Mouse (Mus musculus) kidney, adult 2 months (tissue): ENCODE measurements at regions not wholly inside any gene's neighbourhood (a gene's known extent, or its start where the extent isn't known, plus 50 kb on each side); places are given as distances from the start of the nearest gene placed in this dataset.

ENCODE experiments used
- DNase-seq: peaks from one replicate; pipeline ENCODE4 v3.0.0; 2021
- H3K27ac ChIP-seq: fragments of 200-500 bp; 2 replicates; pipeline ENCODE4 v1.5.1; 2012; ENCODE audit warnings: low read depth, low read length, control low read depth, inconsistent platforms; ENCODE audit not compliant: insufficient read depth
- H3K27me3 ChIP-seq: fragments of 200-500 bp; replicated peaks from 2 replicates; pipeline ENCODE4 v1.6.1; 2012; ENCODE audit warnings: mild to moderate bottlenecking, moderate library complexity, low read length, inconsistent platforms; ENCODE audit not compliant: control insufficient read depth, insufficient read depth
- H3K36me3 ChIP-seq: fragments of 200-500 bp; 2 replicates; pipeline ENCODE4 v1.6.1; 2012; ENCODE audit warnings: mild to moderate bottlenecking, moderate library complexity, low read length, inconsistent platforms; ENCODE audit not compliant: control insufficient read depth, insufficient read depth
- H3K4me1 ChIP-seq: fragments of 200-500 bp; 2 replicates; pipeline ENCODE4 v1.6.1; 2011; ENCODE audit warnings: low read length; ENCODE audit not compliant: control insufficient read depth, insufficient read depth
- H3K4me3 ChIP-seq: fragments of 200-500 bp; 2 replicates; pipeline ENCODE4 v1.5.1; 2011; ENCODE audit warnings: mild to moderate bottlenecking, low read depth, low read length, control low read depth; ENCODE audit not compliant: insufficient read depth
- CTCF ChIP-seq: fragments of 200-500 bp; conservative IDR thresholded peaks from 2 replicates; pipeline ENCODE4 v1.5.1; 2011; ENCODE audit warnings: low read depth, mild to moderate bottlenecking, control low read depth, low read length, moderate library complexity, mixed read lengths; ENCODE audit not compliant: insufficient read depth, insufficient read length
- POLR2A ChIP-seq: fragments of 200-500 bp; IDR thresholded peaks from one replicate; pipeline ENCODE4 v1.6.1; 2011; ENCODE audit warnings: low read depth, low read length, control low read depth
- WGBS: fragments of 180-500 bp; shearing (Covaris S2); methylation state at CpG from one replicate; pipeline ENCODE4 v1.1.7; 2018; 5-methylcytosine and 5-hydroxymethylcytosine counted together

DNA sequence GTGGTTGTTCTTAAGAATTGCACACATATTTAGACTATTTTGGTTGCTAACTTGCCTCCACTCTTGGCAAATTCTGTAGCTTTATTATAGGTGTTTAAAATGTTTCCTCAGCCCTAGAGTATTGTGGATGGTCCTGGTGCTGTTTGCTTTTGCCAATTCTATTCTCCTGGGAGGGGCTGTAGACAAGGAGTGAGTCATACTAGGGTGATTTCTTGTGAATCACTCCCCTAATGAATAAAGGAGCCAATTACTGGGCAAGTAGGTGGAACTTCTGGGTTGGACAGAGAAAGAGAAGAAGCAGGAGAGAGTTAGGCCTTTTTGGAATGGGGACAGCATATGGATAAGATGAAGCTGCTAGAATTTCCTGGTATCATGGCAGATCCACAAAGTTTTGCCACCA is 541.6 kb upstream of the A830018L16Rik start:
- DNase-seq, result no peak
- Histone ChIP-seq H3K36me3 (no peaks in the 10 kb centered on the region), H3K4me1 (no peaks in the 10 kb centered on the region), H3K27me3 (no peaks in the 10 kb centered on the region), H3K27ac (no peak overlapping the region), H3K4me3 (no peak overlapping the region)
- TF ChIP-seq CTCF (no peak), POLR2A (no peak)

DNA sequence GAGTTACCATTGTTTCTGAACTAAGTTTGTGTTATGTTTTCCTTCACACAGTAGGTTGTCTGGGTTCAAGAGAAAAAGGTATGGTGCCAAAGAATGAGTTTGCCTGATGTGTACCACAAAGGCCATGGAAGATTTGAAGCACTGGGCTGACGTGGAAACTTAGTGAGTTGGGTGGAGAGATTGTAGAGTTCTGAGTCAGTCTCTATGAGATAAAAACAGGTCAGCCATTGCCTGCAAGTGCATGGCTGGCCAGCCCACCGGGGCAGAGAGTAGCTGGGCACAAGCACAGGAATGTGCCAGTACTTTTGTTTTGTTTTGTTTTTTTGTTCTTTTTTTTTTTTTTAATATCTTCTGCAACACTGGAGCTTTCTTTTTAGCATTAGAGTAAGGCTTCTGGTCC is 541.2 kb upstream of the A830018L16Rik start:
- no peaks in the 10 kb centered on the region for H3K4me1 ChIP-seq
- H3K27me3 ChIP-seq, result no peaks in the 10 kb centered on the region
- no peaks in the 10 kb centered on the region for H3K36me3 ChIP-seq
- TF ChIP-seq CTCF, result no peak
- no peak for TF ChIP-seq POLR2A
- H3K4me3 ChIP-seq, result no peak overlapping the region
- no peak overlapping the region for H3K27ac ChIP-seq
- WGBS, result 69% methylated on average over 2 of the region's 2 CpGs
- DNase-seq, result no peak

DNA sequence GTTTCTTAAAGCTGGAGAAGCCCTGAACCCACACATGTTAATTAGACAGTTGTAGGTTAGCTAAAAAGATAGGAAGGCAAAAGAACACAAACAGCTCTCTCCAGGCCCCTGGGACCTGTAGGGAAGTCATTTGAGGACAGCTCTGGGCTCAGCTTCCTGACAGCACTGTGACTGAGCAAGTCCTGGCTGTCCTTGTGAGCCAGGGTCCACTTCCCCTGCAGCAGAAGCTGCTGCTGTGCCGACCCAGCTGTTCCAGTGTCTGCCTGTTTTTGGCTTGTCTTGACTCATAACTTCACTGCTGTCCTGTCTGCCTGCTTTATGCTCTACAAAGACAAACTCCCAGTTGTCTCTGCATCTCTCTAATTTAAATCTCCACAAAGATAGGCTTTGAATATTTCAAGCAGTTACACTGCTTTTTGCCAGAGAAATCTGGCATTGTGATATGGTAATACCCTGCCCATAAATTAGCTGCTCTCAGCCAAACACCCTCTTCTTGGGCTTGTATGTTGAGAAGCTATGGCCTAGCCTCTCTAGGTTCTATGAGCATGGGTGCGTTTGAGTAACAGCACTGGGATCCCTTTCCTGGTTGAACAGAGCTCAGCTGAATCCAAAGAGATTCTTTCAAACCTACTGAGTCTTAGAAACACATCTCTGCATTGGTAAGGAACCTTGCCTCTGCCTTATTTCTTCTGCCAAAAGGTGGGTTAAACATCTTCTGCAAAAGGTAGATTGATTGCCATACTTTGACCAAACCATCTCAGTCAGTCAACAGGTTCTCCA is 536.3 kb upstream of the A830018L16Rik start:
- peak; percentile 65 for DNase-seq
- 38% methylated on average over 2 of the region's 2 CpGs for WGBS
- H3K4me3 ChIP-seq, result no peak overlapping the region
- peak overlapping the region; percentile 30; the same call in 1 of the 2 replicates for H3K27ac ChIP-seq
- H3K27me3 ChIP-seq, result no peaks in the 10 kb centered on the region
- TF ChIP-seq POLR2A (no peak), CTCF (no peak)
- H3K36me3 ChIP-seq, result no peaks in the 10 kb centered on the region
- H3K4me1 ChIP-seq, result no peaks in the 10 kb centered on the region

DNA sequence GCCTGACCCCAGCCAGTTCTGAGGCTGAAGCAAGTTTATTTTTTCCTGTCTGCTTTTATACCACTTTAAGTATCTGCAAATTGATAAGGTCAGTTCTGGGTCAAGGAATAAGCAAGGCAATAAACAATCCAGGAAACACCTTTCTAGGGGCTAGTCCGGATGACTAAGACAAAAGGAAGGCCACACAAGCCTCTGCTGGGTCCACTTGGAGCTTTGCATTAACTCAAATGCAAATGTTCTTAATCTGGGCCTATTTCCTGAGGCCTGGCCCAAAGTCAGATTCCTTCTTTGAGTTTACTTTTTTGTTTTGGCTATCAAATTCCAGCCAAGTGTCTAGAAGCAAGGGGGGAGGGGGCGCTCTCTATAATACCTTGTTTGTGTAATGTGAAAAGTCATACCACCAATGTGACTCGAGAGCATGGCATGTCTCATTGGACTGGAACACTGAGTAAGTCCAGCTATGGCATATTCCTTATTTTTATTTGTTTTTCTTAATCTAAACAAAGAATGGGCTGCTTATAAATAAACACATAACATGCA is 535.6 kb upstream of the A830018L16Rik start:
- TF ChIP-seq CTCF, result no peak
- no peak for TF ChIP-seq POLR2A
- 51% methylated on average over 3 of the region's 3 CpGs for WGBS
- Histone ChIP-seq H3K4me3 (no peak overlapping the region), H3K4me1 (no peaks in the 10 kb centered on the region), H3K27ac (no peak overlapping the region; the same call in 1 of the 2 replicates), H3K36me3 (no peaks in the 10 kb centered on the region), H3K27me3 (no peaks in the 10 kb centered on the region)
- DNase-seq, result peak; percentile 13

DNA sequence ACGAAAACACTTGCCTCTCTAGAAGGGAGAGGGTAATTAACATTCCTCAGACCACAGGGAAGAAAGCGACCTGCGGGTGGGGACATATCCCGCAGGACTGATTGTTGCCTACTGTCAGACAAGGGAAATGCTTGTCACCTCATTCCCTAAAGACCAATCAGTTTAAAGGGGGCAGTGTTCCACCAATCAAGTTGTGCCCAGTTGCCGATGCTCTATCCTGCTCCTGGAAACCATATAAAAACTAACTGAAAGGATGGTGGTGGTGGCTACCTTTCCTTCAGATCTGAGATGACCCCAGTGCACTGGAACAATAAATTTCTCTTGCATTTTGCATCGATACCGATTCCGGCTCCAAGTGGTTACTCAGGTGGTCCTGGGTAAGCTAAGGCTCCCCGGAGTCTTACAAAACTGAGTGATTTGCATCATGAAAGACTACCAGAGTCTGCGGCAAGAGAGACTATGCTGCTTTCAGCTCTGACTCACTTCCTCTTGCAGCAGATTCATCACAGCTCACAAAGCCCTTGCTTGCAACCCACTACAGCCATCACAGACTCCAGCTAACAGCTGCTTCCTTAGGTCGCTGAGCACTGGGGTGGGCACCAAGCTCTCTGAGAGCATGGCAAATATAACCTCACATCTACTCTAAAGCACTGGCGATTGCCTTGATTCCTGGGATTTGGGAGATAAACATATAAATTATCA is 533.7 kb upstream of the A830018L16Rik start:
- no peaks in the 10 kb centered on the region for H3K36me3 ChIP-seq
- no peaks in the 10 kb centered on the region for H3K27me3 ChIP-seq
- peak overlapping the region; percentile 60 for H3K27ac ChIP-seq
- peak; percentile 24 for DNase-seq
- WGBS, result 55% methylated on average over 12 of the region's 12 CpGs
- no peaks in the 10 kb centered on the region for H3K4me1 ChIP-seq
- peak overlapping the region; percentile 33 for H3K4me3 ChIP-seq
- TF ChIP-seq POLR2A (no peak), CTCF (0 out of 2 replicates have a peak, but pooled peaks have one; percentile 9)

DNA sequence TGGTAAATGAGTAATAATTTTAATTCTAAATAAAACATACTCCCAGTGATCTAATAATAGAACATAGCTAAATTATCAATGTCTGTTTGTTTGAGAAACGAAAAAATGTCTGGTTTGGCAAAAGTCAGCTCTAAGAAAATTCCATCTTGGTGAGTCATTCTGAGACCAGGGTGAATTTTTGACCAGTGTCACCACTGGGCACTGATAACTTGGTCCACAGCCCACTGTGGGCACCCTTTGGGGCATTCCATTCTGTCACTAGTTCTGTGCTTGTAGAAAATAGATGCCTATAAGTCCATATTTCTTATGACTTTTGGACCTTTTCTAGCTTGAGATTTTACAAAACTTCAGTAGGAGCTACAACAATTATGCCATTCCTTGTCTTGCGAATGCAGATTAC is 515.1 kb upstream of the A830018L16Rik start:
- 72% methylated on average over 2 of the region's 2 CpGs for WGBS
- H3K36me3 ChIP-seq, result no peaks in the 10 kb centered on the region
- no peak overlapping the region for H3K27ac ChIP-seq
- DNase-seq, result no peak
- TF ChIP-seq POLR2A, result no peak
- no peak for TF ChIP-seq CTCF
- H3K4me1 ChIP-seq, result no peaks in the 10 kb centered on the region
- no peak overlapping the region for H3K4me3 ChIP-seq
- H3K27me3 ChIP-seq, result no peaks in the 10 kb centered on the region

DNA sequence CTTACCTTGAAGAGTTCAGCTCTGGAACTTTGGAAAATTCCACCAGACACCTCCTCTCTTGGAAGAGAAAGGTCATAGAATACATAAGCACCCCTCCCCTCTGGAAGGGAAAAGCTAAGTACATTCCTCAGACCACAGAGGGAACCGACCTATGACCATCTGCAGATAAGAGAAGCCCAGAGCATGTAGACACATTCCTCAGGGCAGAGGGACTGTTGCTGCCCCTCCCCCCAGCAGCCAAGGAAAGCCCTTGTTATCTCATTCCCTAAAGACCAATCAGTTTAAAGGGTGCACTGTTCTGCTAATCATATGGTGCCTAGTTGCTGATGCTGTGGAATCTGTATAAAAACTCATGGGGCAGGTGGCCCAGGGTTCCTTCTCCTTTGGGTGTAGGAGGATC is 511.2 kb upstream of the A830018L16Rik start:
- no peaks in the 10 kb centered on the region for H3K4me1 ChIP-seq
- 59% methylated on average over 1 of the region's 1 CpGs for WGBS
- H3K4me3 ChIP-seq, result no peak overlapping the region
- no peak for TF ChIP-seq POLR2A
- TF ChIP-seq CTCF, result no peak
- no peak for DNase-seq
- H3K36me3 ChIP-seq, result no peaks in the 10 kb centered on the region
- H3K27me3 ChIP-seq, result no peaks in the 10 kb centered on the region
- no peak overlapping the region for H3K27ac ChIP-seq
